Mouse (Mus musculus) cerebellum, postnatal 36 days (tissue): ENCODE measurements around the gene Slc7a7.
A peak's percentile ranks its signal among the peaks of the same experiment; 100 is the strongest.

Source experiments
- DNase-seq, 2 experiments: peaks; one replicate each; pipeline ENCODE4 v3.0.0; 2021 to 2022; ENCODE audit warnings: mixed read lengths in 2 of 2

The Slc7a7 gene

GRCm38 (mm10) chr14:54417623-54418081 is at the start of gene Slc7a7:
Gene Slc7a7 (minus strand): TSS chr14:54417780.
- no peak for DNase-seq

GRCm38 (mm10) chr14:54464293-54465005 is 46.9 kb upstream of the Slc7a7 start:
- DNase-seq, result peak; percentile 63 to 67

GRCm38 (mm10) chr14:54463959-54464292 is 46.3 kb upstream of the Slc7a7 start, which contains the start of gene Lrp10:
Gene Lrp10 (plus strand): TSS chr14:54464137.
- DNase-seq, result peak; percentile 87 to 89

GRCm38 (mm10) chr14:54463108-54463958 is 45.8 kb upstream of the Slc7a7 start:
- DNase-seq, result no peak

GRCm38 (mm10) chr14:54462146-54462545 is 44.6 kb upstream of the Slc7a7 start:
- no peak for DNase-seq

- no peak for DNase-seq
Observed at GRCm38 (mm10) chr14:54457907-54458569, 40.5 kb upstream of the Slc7a7 start.

- no peak for DNase-seq
Observed at GRCm38 (mm10) chr14:54454669-54455528, 37.3 kb upstream of the Slc7a7 start.

GRCm38 (mm10) chr14:54453566-54453965 is 36.0 kb upstream of the Slc7a7 start:
- no peak for DNase-seq

GRCm38 (mm10) chr14:54445476-54445875 is 27.9 kb upstream of the Slc7a7 start:
- DNase-seq, result no peak

- DNase-seq, result no peak
Observed at GRCm38 (mm10) chr14:54443712-54444618, 26.4 kb upstream of the Slc7a7 start.

GRCm38 (mm10) chr14:54443196-54443595 is 25.6 kb upstream of the Slc7a7 start:
- no peak for DNase-seq

- DNase-seq, result no peak
Observed at GRCm38 (mm10) chr14:54442548-54442947, 25.0 kb upstream of the Slc7a7 start.

GRCm38 (mm10) chr14:54441365-54441764 is 23.8 kb upstream of the Slc7a7 start:
- DNase-seq, result no peak

GRCm38 (mm10) chr14:54440538-54440937 is 23.0 kb upstream of the Slc7a7 start:
- no peak for DNase-seq

GRCm38 (mm10) chr14:54439610-54440009 is 22.0 kb upstream of the Slc7a7 start:
- no peak for DNase-seq

GRCm38 (mm10) chr14:54439155-54439554 is 21.6 kb upstream of the Slc7a7 start:
- DNase-seq, result no peak

- no peak for DNase-seq
Observed at GRCm38 (mm10) chr14:54435194-54435918, 17.8 kb upstream of the Slc7a7 start.

- DNase-seq, result no peak
Observed at GRCm38 (mm10) chr14:54433941-54434531, 16.5 kb upstream of the Slc7a7 start.

- DNase-seq, result peak in 1 of 2 experiments; percentile 11
Observed at GRCm38 (mm10) chr14:54432837-54433830, 15.6 kb upstream of the Slc7a7 start.
